Mouse (Mus musculus): ENCODE measurements around the gene Elf1. TPM values are rescaled to one million over a fixed set of nuclear protein-coding genes. Genes with fewer than 3 reads are reported as not detected.

Gene Elf1
- total RNA-seq, 2 experiments from 2014 or later = 4.1 to 4.4 TPM

DNA sequence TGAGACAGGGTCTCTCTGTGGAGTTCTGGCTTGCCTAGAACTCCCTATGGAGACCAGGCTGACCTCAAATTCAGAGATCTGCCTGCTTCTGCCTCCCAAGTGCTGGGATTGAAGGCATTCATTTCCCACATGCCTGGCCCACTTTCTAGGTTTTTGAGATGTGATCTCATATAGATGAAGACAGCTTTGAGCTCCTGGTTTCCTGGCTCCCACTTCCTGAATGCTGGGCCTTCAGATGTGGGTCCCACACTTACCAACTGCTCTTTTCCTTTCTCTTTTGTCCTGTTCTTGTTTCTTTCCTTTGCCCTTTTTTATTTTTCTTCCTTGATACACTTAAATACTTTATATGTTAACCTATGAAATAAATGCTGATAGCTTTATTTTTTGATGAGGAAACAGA is 56.9 kb downstream of the Elf1 start:
- intact Hi-C loops (cut with DNase I) = no loop called here
- no peak for DNase-seq (ENCODE audit: low spot score in 2 of 2)

- intact Hi-C loops (cut with DNase I) = no loop called here
- no peak for DNase-seq (ENCODE audit: low spot score in 2 of 2)
Measured at GRCm38 (mm10) chr14:79541606-79542005, 60.6 kb downstream of the Elf1 start.

DNA sequence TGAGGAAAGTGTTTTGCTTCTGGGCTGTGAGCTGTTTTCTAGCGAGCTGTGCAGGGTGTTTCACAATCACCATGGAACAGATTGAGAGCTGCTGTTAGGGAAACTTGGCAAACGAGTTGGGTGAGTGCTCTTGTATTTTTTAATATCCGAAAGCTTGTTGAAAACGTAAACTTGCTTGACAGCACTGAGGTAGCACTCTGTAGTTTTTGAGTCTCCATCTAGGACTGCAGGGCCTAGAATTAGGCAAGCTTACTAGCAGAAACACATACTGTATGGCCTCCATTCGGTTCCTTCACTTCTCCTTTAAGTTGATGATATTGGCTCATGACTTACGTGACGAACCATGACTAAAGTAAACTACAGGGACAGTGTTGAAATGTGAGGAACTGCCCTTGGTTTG is 68.3 kb downstream of the Elf1 start:
- peak in 1 of 2 experiments; percentile 5 for DNase-seq (ENCODE audit: low spot score in 2 of 2)
- intact Hi-C loops (cut with DNase I) = no loop called here

DNA sequence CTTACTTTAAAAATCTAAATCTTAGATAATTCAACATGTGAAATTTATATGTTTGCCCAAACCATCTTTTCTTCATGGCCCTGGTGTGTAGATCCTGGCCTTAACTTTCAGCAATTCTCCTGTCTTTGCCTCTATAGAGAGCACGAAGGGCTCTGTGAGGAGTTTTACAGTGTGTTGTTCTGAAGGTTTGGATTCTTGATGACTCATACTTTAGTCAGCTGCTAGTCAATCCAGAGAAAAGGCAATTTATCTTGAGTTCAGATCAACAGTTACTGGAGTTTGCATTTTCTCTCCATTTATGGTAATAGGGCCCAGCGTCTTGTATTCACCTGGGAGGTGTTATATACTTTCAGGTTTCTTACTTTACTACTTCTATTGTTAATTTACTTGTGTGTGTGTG is 70.9 kb downstream of the Elf1 start:
- intact Hi-C loops (cut with DNase I) = no loop called here
- DNase-seq (ENCODE audit: low spot score in 2 of 2) = no peak

DNA sequence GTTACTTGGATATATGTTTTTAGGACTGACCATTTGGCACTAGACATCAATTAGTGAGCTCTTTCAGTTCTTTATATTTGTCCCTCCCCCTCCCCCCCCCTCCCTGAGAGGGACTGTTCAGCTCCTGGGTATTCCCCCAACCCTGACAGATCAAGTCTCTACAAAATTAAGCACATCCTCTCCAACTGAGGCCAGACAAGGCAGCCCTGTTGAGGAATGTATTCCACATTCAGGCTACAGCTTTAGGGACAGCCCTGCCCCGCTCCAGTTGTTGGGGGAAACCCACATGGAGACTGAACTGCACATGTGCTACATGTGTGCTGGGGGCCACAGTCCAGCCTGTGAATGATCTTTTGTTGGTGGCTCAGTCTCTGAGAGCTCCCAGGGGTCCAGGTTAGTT is 71.9 kb downstream of the Elf1 start:
- DNase-seq (ENCODE audit: low spot score in 2 of 2) = no peak

GRCm38 (mm10) chr14:79557796-79558195 is 76.8 kb downstream of the Elf1 start:
- intact Hi-C loops (cut with DNase I) = no loop called here
- DNase-seq (ENCODE audit: low spot score in 2 of 2) = no peak

More for the DNA sequence above, 71.9 kb downstream of the Elf1 start:
- intact Hi-C loops (cut with DNase I) = no loop called here

DNA sequence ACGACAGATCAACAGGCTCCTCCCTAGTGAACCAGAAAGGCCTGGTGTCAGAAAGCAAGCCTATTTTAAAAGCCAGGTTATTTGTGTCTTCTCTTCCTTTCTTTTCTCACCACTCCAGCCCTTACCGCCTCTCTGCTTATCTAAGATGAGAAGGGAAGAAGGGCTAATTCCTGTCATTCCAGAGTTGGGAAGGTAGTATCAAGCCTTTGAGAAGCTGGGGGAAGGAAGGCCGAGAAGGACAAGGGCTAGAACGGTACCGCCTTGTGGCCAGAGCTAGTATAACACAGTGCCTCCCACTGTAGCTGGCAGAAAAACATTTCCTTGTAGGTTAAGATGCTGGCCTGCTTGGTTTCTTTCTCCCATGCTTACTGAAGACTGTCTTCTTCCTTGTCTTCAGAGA is 81.8 kb downstream of the Elf1 start:
- no peak for DNase-seq (ENCODE audit: low spot score in 2 of 2)
- intact Hi-C loops (cut with DNase I) = loop anchor here (5.0 kb wide), 2 partner anchors 60 to 80 kb away; partner anchors contain the start of genes Elf1 and Wbp4

DNA sequence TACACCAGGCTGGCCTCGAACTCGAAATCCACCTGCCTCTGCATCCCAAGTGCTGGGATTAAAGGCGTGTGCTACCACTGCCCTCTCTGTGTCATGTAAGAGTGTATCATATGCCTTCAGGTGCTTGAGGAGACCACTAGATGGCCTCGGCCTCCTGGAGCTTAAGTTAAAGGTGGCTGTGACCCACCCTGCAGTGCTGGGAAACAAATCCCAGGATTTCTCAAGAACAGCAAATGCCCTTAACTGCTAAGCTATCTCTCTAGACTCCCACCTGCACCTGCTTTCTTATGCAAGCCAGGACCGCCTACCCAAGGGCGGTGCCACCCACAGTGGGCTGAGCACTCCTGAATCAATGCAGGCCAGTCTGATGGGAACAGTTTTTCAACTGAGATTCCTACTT is 83.8 kb downstream of the Elf1 start:
- DNase-seq (ENCODE audit: low spot score in 2 of 2) = no peak
- intact Hi-C loops (cut with DNase I) = loop anchor here (5.0 kb wide), 2 partner anchors 62 to 82 kb away; partner anchors contain the start of genes Elf1 and Wbp4

GRCm38 (mm10) chr14:79573482-79574191 is 92.6 kb downstream of the Elf1 start:
- intact Hi-C loops (cut with DNase I) = no loop called here
- DNase-seq (ENCODE audit: low spot score in 2 of 2) = no peak

GRCm38 (mm10) chr14:79574361-79574760 is 93.4 kb downstream of the Elf1 start:
- no peak for DNase-seq (ENCODE audit: low spot score in 2 of 2)
- intact Hi-C loops (cut with DNase I) = no loop called here

DNA sequence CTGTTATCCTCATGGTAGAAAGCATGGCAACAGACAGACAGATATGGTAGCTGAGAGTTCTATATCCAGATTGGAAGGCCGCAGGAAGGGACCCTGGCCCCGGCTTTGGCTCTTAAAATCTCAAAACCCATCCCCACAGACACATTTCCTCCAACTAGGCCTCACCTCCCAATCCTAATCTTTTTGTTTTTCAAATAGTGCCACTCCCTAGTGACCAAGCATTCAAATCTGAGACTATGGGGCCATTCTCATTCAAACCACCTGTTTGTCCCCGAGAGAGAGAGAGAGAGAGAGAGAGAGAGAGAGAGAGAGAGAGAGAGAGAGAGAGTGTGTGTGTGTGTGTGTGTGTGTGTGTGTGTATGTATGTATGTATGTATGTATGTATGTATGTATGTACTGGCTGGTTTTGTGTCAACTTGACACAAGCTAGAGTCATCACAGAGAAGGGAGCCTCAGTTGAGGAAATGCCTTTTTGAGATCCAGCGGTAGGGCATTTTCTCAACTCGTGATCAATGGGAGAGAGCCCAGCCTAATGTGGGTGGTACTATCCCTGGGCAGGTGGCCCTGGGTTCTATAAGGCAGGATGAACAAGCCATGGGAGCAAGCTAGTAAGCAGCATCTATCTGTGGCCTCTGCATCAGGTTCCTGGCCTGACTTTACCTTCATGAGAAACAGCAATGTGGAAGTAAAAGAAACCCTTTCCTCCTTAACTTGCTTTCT is 102.7 kb downstream of the Elf1 start:
- DNase-seq (ENCODE audit: low spot score in 2 of 2) = no peak

DNA sequence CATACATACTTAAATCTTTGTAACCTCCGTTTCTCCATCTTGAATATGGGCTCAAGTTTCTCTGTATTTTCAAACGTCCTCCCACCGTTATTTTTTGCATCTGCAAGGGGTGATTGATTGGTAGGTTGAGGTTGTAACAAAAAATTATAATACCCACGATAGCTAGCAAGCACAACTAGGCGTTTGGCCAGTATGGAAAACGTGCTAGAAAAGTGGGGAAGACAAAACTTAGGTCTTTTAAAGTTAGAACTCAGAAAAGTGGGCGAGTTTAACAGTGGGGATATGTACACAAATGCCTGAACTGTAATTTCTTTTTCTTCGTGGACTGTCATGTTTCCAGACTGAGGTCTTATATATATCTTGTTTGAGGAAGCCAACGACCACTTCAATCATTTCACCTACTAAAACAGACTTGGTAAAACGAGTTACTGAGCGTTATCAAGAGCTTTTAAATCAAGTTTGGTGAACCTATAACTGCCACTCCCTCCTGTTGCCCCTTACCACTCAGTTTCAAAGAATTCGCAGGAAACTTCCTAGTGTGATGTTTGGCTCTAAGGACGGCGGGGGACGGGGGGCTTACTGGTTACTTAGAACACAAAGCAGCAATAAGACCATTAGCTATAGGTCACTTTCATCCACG is 105.6 kb downstream of the Elf1 start:
- DNase-seq (ENCODE audit: low spot score in 2 of 2) = no peak
- intact Hi-C loops (cut with DNase I) = loop anchor here (1.0 to 10.0 kb wide), 2 partner anchors 106 to 192 kb away; partner anchors contain the start of genes Mtrf1 and Naa16

More for the DNA sequence above, 102.7 kb downstream of the Elf1 start:
- intact Hi-C loops (cut with DNase I) = loop anchor here (10.0 kb wide), 1 partner anchor 189 kb away; the partner anchor contains the start of genes Mtrf1 and Naa16

- intact Hi-C loops (cut with DNase I) = loop anchor here (1.0 to 10.0 kb wide), 2 partner anchors 107 to 192 kb away; partner anchors contain the start of genes Mtrf1 and Naa16
- peak; percentile 98 to 99 for DNase-seq (ENCODE audit: low spot score in 2 of 2)
Measured at GRCm38 (mm10) chr14:79587139-79587851, 106.3 kb downstream of the Elf1 start, which contains the start of gene Sugt1. TSS of gene Sugt1 (plus strand) at chr14:79587691.

GRCm38 (mm10) chr14:79587852-79588229 is 106.8 kb downstream of the Elf1 start:
- intact Hi-C loops (cut with DNase I) = loop anchor here (1.0 to 10.0 kb wide), 2 partner anchors 108 to 193 kb away; partner anchors contain the start of genes Mtrf1 and Naa16
- DNase-seq (ENCODE audit: low spot score in 2 of 2) = no peak

DNA sequence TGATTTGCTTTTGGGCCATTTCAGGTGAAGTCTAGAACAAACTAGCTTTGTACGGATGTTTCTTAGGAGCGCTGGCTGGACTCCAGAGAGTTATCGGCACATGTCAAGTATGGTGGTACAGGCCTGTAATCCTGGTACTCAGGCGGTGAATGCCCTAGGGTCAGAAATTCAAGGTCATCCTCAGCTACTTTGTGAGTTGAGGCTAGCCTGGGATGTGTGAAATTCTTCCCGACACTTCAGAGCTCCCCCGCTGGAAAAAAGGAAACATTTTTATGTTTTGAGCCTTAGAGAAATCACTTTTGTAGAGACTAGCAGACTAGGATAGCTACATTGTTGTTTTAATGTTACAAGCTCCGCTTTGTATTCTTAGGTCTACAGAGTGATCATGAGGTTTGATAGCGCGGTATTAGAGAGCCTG is 107.5 kb downstream of the Elf1 start:
- DNase-seq (ENCODE audit: low spot score in 2 of 2) = no peak
- intact Hi-C loops (cut with DNase I) = loop anchor here (10.0 kb wide), 1 partner anchor 194 kb away; the partner anchor contains the start of genes Mtrf1 and Naa16

DNA sequence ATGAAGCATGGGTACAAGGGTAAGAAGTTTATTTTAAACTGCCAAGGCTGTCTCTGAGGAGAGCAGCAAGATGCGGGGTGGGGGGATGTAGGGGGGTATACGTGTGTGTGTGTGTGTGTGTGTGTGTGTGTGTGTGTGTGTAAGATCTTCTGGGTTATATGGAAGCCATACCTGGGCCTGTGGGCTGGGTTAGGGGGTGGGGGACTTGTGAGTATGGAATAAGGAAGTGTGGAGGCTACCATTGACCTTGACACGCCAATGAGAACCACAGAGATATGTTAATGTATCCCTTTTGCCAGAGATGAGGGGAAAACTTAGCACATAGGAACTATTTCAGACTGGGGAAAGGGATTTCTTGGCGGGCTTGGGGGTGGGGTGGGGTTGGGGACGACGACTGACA is 108.4 kb downstream of the Elf1 start:
- intact Hi-C loops (cut with DNase I) = loop anchor here (10.0 kb wide), 1 partner anchor 195 kb away; the partner anchor contains the start of genes Mtrf1 and Naa16
- DNase-seq (ENCODE audit: low spot score in 2 of 2) = no peak

DNA sequence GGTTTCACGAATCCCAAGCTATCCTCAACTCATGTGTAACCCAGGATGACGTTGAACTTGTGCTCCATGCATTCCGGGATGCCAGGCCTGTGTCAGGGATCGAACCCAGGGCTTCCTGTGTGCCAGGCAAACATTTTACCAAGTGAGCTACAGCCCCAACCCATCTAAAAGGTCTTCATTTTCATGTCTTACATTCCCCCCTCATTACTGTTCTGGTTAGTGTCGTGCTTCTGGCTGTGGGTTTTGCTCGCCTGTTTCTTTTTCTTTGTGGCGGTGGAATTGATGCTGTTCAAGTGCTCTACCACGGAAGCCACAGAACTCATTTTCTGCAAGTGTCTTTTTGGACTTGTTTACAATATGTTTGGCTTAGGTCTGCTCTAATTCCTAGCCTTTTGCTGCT is 109.9 kb downstream of the Elf1 start:
- no peak for DNase-seq (ENCODE audit: low spot score in 2 of 2)
- intact Hi-C loops (cut with DNase I) = no loop called here

DNA sequence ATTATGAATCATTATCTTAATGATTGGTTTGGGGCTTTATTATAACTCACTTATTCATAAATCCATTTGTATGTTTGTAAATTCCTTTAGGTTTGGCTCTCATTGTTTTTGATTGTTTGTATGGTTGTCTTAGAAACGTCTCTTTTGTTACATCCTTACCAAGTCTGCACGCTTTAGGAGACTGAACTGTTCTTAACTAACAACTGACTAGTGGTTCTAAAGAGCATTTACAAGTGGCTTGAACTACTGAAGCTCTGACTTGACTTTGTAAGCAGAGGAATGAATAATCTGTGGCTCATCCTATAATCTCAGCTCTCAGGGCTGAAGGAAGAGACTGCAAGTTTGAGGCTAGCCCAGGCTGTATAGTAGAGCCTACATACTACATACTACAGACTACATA is 110.6 kb downstream of the Elf1 start:
- DNase-seq (ENCODE audit: low spot score in 2 of 2) = no peak
- intact Hi-C loops (cut with DNase I) = no loop called here

DNA sequence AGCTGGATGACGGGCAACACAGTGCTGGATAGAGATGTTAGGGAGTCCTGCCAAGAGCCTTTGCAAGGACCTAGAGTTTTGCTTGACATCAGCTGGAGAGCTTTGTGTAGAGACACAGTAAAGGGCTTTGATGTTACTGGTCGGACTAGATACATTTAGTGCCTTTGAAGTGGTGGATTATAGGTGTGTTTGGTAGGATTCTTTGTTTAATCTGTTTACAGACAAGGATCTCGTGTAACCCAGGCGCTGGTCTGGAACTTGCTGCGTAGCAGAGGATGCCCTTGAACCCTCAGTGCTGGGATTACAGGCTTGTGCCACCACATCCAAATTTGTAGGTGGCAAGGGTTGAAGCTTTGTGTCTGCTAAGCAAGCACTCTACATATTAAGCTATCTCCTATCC is 113.1 kb downstream of the Elf1 start:
- DNase-seq (ENCODE audit: low spot score in 2 of 2) = no peak
- intact Hi-C loops (cut with DNase I) = no loop called here
